Mouse (Mus musculus): ENCODE measurements around the gene Mapkapk5. TPM values are rescaled to one million over a fixed set of nuclear protein-coding genes. Genes with fewer than 3 reads are reported as not detected.
"Not testable (repeated sequence)": the region's sequence is repeated elsewhere in the genome, so short reads cannot be mapped to it uniquely, and the experiment has no call there.

Gene Mapkapk5
- total RNA-seq, 2 experiments from 2014 or later, result 65.4 to 76.7 TPM

DNA sequence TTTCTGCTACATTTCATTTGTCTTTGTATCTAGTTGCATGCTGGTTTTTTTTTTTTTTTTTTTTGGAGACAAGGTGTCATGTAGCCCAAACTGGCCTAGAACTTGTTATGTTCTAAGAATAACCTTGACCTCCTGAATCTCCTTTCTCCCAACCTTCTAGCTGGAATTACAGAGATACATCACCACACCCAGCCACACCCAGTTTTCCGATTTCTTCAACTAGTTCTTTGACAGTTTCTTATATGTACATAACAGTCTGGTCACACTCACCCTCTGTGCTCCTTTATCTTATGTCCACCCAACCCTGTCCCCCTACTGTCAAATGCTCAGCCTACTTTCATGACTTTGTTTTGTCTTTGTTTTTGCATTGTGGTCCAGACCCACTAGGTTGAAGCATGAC lies 38.9 kb downstream of the Mapkapk5 start:
- no peak for DNase-seq (ENCODE audit: extremely low spot score in 1 of 2, low spot score in 1 of 2)

DNA sequence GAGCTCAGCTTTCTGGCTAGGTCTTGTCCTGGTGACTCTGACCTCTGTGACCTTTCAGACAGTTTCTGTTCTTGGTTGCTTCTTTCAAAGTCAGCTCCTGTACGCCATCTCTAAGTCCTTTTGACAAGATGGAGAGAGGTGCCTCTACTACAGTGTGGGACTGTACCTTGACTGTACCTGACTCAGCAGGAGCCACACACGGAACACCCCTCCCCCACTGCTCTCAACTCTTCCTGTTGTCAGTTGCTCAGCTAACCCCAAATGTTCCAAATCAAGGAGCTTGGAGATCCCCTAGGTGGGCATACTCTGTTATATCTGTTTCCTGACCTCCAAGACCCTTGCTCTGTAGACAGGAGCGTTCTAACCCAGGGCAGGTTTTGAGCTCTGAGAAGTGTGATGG lies 42.5 kb downstream of the Mapkapk5 start, which contains the start of gene Adam1b:
Gene Adam1b, minus strand, starts transcription at position 205 of the 400 bp plus-strand sequence.
- no peak for DNase-seq (ENCODE audit: extremely low spot score in 1 of 2, low spot score in 1 of 2)

DNA sequence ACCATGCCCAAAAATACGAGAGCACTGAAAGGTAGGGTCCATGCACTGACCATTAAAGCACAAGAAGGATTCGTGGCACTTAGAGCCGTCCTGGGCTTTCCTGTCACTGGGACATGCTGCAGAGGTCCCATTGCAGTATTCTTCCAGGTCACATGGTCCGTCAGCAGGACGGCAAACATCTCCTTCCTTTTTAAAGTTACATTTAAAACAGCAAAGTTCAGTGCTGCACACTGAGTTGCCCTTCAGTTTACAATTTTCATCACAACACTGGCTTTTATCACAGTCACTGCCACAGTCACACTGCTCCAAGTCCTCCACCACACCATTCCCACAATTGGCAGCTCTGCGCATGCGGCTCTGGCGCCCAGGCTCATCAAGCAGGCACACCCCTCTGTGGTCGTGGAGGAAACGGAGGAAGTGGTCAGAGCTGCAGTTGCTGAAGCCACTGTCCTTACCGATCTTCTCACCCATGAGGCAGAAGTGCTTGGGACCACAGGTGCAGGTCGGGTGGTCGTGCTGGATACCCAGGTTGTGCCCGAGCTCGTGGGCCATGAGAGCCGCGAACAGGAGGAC lies 44.2 kb downstream of the Mapkapk5 start:
- not testable (repeated sequence) for DNase-seq (ENCODE audit: extremely low spot score in 1 of 2, low spot score in 1 of 2)

DNA sequence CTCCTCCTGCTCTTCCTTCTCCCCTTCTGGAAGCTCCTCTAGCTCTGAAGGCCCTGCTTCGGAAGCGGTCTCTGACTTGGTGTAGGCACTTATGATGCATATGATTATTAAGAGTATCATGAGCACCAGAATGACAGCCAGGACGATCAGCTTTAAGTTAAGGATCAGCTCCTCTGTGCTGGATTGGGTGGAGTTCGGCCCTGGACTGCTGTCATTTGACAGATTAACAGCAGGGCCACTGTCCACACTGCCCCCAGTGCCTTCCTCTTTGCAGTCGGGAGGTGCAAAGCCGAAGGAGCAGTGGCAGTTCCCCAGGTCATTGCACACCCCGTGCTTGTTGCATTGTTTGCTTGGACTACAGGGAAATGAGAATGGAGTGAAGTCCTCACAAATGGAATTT lies 45.0 kb downstream of the Mapkapk5 start:
- DNase-seq (ENCODE audit: extremely low spot score in 1 of 2, low spot score in 1 of 2), result no peak

DNA sequence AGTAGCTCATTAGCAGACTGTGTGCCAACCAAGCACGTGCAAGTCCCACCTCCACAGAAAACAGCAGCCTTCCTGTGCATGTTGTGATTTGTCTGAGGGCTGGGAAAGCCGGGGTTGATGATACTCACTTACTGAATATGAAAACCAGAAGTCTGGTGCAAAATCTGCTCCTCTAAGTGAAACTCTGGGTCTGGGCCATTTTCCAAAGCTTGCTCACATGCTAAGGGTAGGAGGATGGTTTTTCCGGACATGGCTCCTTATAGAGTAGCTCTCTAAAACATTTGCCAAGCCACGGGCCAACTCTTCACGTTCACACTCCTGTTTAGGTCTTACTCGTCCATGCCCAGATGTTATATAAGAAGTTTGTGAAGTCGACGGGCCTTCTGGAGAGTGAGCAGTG lies 52.4 kb downstream of the Mapkapk5 start:
- peak in 1 of 2 experiments; percentile 11 for DNase-seq (ENCODE audit: extremely low spot score in 1 of 2, low spot score in 1 of 2)

DNA sequence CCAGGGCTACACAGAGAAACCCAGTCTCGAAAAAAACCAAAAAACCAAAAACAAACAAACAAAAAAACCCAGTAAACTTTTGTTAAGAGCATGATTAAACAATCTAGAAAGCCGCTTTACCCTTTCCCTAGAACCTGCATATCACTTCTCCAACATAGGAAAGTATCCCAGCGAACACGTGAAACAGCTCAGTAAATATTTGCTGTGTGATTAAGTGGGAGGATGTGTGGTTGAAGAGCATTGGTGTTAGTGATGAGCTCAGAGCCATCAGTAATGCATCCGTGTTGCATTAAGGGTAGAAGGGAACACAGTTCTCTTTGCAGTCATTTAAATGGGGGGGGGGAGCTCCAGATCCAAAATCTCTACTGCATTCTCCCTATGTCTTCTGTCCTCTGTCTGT lies 60.9 kb downstream of the Mapkapk5 start:
- no peak for DNase-seq (ENCODE audit: extremely low spot score in 1 of 2, low spot score in 1 of 2)

DNA sequence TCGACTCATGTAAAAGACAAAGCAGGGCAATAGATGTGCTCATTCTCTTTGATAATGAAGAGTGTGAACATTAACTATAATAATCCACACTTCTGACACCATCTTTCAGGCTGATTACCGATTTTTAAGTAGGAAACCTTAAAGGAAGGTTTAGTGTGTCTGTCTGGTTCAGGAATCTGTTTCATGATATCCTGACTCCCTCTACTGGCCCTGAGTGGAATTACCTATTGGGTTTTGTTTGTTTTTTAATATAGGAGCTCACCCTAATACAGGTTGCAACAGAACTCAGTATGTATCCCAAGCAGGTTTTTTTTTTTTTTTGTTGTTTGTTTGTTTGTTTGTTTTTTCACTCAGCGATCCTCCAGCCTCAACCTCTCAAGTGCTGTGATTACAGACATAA lies 68.0 kb downstream of the Mapkapk5 start:
- no peak for DNase-seq (ENCODE audit: extremely low spot score in 1 of 2, low spot score in 1 of 2)

DNA sequence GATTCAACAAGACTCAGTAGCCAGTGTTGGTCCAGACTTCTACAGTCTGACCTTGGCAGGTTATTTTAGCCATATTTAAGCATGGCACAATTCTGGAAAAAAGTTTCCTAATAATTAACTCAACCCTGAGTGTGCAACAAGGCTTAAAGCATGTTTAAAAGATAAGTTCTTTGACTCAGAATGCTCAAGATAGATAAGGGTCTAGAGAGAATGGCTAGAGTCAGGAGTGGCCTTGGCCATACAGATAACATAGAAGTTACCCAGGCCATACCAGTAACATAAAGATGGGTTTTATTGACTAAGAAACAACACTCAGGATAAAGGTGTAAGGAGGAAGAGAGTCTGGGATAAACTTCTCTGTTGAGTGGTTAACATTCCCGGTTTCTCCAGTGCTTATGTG lies 69.7 kb downstream of the Mapkapk5 start:
- DNase-seq (ENCODE audit: extremely low spot score in 1 of 2, low spot score in 1 of 2), result no peak

Other genes starting within 250 kb of the Mapkapk5 start
- gene Trafd1, start 160.3 kb downstream of the Mapkapk5 start, total RNA-seq (2021), result 10 to 100 TPM; 66.3 to 78.9 TPM
- 10 to 100 TPM; 39.4 to 41.2 TPM for gene Naa25, start 148.0 kb downstream of the Mapkapk5 start, total RNA-seq (2021)
- 1 to 10 TPM; 6.6 to 9.3 TPM for gene Tmem116, start 94.0 kb downstream of the Mapkapk5 start, total RNA-seq (2021)
- 100 to 1,000 TPM; 131 to 154 TPM for gene Erp29, start 93.4 kb downstream of the Mapkapk5 start, total RNA-seq (2021)
- under 1 TPM in 1 of 2 experiments, not detected in 1; 0.12 TPM for gene Adam1b, start 42.5 kb downstream of the Mapkapk5 start, total RNA-seq (2021)
- 10 to 100 TPM; 12.2 to 16.9 TPM for gene Adam1a, start 423 bp downstream of the Mapkapk5 start, total RNA-seq (2021)
- not detected for gene Gm42878, start 423 bp downstream of the Mapkapk5 start, total RNA-seq (2021)
- 100 to 1,000 TPM; 110 to 124 TPM for gene Aldh2, start 47.9 kb upstream of the Mapkapk5 start, total RNA-seq (2021)
- gene Acad12, start 73.0 kb upstream of the Mapkapk5 start, total RNA-seq (2021), result 1 to 10 TPM; 6.0 to 7.6 TPM
- 1 to 10 TPM; 3.1 to 3.9 TPM for gene Acad10, start 114.6 kb upstream of the Mapkapk5 start, total RNA-seq (2021)
- gene Brap, start 114.7 kb upstream of the Mapkapk5 start, total RNA-seq (2021), result 10 to 100 TPM; 63.2 to 63.6 TPM
- gene Atxn2, start 165.4 kb upstream of the Mapkapk5 start, total RNA-seq (2021), result 100 to 1,000 TPM; 197 to 244 TPM